Mouse (Mus musculus): Measurements from ENCODE around the gene Tmem151a. TPM values are rescaled to one million over a fixed set of nuclear protein-coding genes. Genes with fewer than 3 reads are reported as not detected.

Tmem151a gene
- polyA plus RNA-seq, 1 experiment from 2014 or later = 0.04 TPM

DNA sequence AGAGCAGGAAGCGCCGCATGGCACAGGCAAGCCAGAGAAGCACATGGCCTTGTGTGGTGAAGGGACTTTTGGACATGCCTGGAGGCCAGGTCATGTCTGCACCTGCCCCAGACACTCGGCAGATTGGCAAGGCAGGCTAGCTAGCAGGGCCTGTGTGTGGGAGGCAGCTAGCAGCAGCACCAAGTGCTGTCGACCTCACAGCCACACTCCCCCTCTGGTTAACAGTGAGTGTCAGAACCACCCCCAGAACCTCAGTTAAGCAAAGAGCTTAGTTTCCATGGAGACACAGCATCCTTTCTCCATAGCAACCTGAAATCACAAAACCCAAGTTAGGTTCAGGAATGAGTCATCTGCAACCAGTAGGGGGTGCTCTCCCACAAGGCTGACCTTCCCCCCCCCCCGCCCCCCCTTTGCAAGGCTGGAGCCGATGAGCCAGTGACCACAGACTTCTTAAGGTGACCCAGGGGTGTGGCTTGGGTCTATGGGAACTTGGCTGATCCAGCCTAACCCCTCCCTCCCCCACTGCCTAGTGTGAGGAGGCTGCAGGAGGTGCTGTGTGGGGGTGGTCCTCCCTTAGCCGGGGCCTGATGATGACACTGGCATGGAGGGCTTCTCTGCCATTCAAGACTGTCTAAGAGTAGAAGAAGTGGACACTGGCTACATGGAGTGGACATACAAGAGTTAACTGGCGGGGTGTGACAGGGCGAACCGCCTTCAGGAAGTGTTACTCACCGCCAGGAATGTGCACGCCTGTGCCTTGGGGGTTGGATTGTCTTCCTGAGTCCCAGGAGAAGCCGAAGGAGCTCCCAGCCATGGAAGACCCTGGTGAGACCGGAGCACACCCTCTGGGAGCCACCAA is 35.1 kb downstream of the Tmem151a start, which contains the start of gene Rin1:
Gene Rin1, plus strand, starts transcription at position 435 of the 859 bp plus-strand sequence.
- H3K27ac ChIP-seq = no peak within 1 kb of the TSS
- peaks cover 5% of the 10 kb centered on the region; the same call in 1 of the 2 replicates for H3K79me2 ChIP-seq (ENCODE audit: inconsistent target)
- peaks cover 46% of the 10 kb centered on the region for H3K36me3 ChIP-seq (ENCODE audit: inconsistent target)
- no peak within 1 kb of the TSS for H3K4me3 ChIP-seq (ENCODE audit: inconsistent target)
- 31% methylated on average over 12 of the region's 14 CpGs for WGBS (ENCODE audit: missing documents)

DNA sequence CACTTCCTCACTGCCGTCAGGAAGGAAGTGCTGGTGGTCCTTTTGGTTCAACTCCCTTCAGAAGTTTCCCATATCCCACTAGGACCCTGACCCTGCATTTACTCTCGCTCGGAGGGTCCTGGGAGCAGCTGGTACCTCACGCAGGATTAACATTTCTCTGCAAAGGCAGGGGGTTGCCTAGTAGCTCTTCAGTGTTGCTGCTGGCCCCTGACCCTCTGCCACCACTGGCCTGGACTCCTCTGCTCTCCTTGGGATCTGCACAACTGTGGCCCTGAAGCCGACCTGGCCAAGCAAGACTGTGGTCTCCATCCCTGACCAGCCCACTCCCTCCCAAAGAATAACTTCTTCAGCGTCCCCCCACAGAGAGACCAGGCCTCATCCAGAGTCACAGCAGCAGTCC is 36.0 kb downstream of the Tmem151a start:
- 86% methylated on average over 6 of the region's 6 CpGs for WGBS (ENCODE audit: missing documents)
- Histone ChIP-seq H3K36me3 (ENCODE audit: inconsistent target) (peaks cover 46% of the 10 kb centered on the region), H3K4me3 (ENCODE audit: inconsistent target) (no peak overlapping the region), H3K27ac (no peak overlapping the region), H3K79me2 (ENCODE audit: inconsistent target) (peaks cover 13% of the 10 kb centered on the region)

DNA sequence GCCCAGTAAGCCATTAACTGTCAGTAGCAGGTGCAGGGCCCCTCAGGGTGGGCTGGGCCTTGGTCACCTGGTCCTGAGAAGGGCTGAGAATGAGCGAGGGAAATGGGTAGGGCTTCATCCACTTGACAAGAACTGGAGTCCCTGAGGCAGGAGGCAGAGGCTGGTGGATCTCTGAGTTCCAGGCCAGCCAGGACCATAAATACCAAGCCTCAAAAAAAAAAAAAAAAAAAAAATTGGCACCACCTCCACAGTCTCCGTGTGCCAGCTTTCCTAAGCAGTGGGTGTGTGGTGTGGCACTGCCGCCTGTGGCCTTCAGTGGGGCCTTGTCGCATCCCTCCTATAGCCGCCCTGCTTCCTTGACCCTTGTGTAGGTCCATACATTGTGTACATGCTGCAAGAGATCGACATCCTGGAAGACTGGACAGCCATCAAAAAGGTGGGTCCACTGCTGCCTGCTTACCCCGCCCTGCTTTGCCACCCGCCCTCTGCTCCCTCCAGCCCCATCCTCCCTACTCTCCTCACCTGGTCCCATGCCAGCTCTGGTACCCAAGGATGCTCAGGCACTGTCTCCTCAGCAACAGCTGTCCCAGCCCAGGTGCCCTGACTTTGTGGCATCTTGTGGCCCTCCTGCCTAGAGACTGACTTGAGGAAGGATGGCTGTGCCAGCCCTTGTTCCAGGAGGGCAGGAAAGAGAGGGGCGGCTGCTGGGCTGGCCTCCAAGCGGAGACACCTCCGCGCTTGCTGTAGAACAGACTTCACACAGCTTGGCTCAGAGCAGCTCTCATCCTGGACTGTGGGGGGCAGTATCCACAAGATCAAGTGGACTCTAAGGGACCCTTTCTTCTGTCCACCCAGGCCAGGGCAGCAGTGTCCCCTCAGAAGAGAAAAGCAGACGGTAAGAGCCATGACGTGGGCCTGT is 36.9 kb downstream of the Tmem151a start:
- WGBS (ENCODE audit: missing documents) = 97% methylated on average over 12 of the region's 14 CpGs
- H3K27ac ChIP-seq = no peak overlapping the region
- H3K4me3 ChIP-seq (ENCODE audit: inconsistent target) = no peak overlapping the region
- peaks cover 22% of the 10 kb centered on the region for H3K79me2 ChIP-seq (ENCODE audit: inconsistent target)
- peaks cover 46% of the 10 kb centered on the region for H3K36me3 ChIP-seq (ENCODE audit: inconsistent target)

DNA sequence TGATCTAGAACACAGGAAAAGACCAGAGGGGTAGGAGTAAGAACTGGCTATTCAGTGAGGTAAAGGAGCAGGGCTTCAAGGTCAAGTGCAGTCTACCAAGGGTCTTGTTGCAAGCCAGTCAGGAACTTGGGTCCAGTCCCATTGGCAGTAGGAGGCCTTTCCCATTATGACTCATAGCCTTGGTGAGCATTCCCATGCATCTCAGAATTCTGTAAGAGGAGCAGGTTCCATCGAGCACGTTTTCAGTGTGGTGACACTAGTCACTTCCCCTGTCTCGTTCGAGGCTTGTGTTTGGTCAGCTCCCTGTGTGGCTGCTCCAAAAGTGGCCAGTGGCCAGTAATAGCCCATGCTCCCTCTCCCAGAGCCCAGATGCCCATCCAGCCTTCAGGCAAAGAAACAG is 39.8 kb downstream of the Tmem151a start:
- Histone ChIP-seq H3K4me3 (ENCODE audit: inconsistent target) (no peak overlapping the region), H3K36me3 (ENCODE audit: inconsistent target) (peaks cover 46% of the 10 kb centered on the region), H3K27ac (no peak overlapping the region), H3K79me2 (ENCODE audit: inconsistent target) (peaks cover 44% of the 10 kb centered on the region)
- 81% methylated on average over 4 of the region's 4 CpGs for WGBS (ENCODE audit: missing documents)

DNA sequence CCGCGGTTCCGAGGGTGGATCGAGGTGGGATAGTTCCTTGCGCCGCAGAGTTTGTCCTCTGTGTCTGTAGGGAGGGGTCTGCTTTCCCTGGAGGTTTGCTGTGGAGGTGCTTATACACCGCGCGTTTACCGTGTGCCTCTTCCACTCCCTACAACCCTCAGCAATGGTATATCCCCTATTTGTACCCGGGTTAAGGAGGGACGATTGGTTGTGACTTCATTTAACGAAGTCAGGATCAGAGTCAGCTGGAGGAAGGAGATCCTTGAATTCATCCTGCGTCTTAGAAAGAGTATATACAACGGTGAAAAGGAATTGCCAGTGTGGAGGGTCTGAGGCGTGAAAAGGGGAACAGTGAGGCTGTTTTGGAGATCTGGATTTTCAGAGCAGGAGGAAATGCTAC is 43.7 kb downstream of the Tmem151a start:
- WGBS (ENCODE audit: missing documents) = 0% methylated on average over 16 of the region's 16 CpGs
- Histone ChIP-seq H3K27ac (peak overlapping the region; percentile 51), H3K36me3 (ENCODE audit: inconsistent target) (peaks cover 12% of the 10 kb centered on the region), H3K4me3 (ENCODE audit: inconsistent target) (peak overlapping the region; percentile 92), H3K79me2 (ENCODE audit: inconsistent target) (peaks cover 57% of the 10 kb centered on the region)

DNA sequence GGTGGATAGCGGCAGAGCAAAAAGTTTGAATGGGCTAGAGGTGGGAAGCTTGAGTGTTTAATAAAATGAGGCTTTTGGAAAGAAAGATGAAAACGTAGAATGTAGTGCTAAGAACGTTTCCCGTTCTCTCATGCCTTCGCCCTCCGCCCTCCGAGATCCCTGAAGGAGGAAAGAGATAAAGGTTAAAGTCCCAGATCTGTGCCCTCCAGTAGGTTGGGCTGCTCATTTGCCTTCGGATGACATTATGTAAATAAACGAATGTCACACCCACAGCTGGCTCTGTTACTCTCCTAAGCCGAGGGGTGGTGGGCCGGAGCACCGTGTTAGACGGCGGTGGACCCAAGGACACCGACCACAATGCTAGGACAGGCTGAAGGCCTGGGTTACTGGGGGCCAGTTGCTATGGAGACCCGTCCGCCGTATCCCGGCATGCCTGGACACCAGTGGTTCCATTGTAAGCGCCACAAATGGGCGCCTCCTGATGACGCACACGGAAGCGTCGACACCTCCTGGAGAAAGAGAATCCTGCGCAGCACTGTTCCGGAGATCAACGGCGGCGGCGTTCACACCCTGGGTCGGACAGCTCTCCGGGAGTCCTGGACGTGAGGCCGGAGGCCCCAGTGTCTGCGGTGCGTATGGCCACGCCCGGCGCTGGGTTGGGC is 44.3 kb downstream of the Tmem151a start, which contains the start of gene Brms1:
Gene Brms1, plus strand, starts transcription at position 493 of the 662 bp plus-strand sequence.
- H3K27ac ChIP-seq = peak within 1 kb of the TSS; percentile 51
- H3K4me3 ChIP-seq (ENCODE audit: inconsistent target) = peak within 1 kb of the TSS; percentile 92
- H3K36me3 ChIP-seq (ENCODE audit: inconsistent target) = peaks cover 7% of the 10 kb centered on the region; the same call in 1 of the 2 replicates
- WGBS (ENCODE audit: missing documents) = 5% methylated on average over 40 of the region's 40 CpGs
- peaks cover 57% of the 10 kb centered on the region for H3K79me2 ChIP-seq (ENCODE audit: inconsistent target)

DNA sequence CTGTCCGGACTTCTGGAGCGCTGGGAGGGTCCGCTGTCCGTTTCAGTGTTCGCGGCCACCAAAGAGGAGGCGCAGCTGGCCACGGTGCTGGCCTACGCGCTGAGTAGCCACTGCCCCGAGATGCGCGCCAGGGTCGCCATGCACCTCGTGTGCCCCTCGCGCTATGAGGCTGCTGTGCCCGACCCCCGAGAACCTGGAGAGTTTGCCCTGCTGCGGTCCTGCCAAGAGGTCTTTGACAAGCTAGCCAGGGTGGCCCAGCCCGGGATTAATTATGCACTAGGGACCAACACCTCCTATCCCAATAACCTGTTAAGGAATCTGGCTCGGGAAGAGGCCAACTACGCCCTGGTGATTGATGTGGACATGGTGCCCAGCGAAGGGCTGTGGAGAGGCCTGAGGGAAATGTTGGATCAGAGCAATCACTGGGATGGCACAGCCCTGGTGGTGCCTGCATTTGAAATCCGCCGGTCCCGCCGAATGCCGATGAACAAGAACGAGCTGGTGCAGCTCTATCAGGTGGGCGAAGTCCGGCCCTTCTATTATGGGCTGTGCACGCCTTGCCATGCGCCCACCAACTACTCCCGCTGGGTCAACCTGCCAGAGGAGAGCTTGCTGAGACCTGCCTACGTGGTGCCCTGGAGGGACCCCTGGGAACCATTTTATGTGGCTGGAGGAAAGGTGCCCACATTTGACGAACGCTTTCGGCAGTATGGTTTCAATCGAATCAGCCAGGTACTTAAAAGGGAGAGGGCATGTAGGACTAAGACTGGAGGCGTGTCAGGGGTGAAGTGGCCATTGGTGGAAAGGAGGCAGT is 45.8 kb downstream of the Tmem151a start:
- Histone ChIP-seq H3K27ac (no peak overlapping the region), H3K79me2 (ENCODE audit: inconsistent target) (peaks cover 46% of the 10 kb centered on the region), H3K36me3 (ENCODE audit: inconsistent target) (no peaks in the 10 kb centered on the region), H3K4me3 (ENCODE audit: inconsistent target) (peak overlapping the region; percentile 92)
- 25% methylated on average over 40 of the region's 41 CpGs for WGBS (ENCODE audit: missing documents)

DNA sequence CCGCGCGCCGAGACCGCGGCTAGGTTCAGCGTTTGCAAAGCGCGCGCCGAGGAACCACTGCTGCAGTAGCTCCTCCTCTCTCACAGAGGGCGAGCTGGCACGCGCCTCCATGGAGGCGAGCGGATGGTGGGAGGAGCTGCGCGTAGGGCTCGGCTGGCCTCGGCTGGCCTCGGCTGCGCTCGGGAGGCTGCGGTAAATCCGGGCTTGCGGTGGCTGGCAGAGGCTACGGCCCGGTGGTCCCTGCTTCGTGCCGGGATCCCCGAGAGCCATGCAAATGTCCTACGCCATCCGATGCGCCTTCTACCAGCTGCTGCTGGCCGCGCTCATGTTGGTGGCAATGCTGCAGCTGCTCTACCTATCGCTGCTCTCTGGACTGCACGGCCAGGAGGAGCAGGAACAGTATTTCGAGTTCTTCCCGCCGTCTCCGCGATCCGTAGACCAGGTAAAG is 46.6 kb downstream of the Tmem151a start, which contains the start of the genes B4gat1 and AC124502.3:
Gene B4gat1, plus strand, starts transcription at position 118 of the 448 bp plus-strand sequence.
Gene AC124502.3, plus strand, starts transcription at position 183 of the 448 bp plus-strand sequence.
- under 1% methylated on average over 33 of the region's 44 CpGs for WGBS (ENCODE audit: missing documents)
- no peaks in the 10 kb centered on the region for H3K36me3 ChIP-seq (ENCODE audit: inconsistent target)
- H3K4me3 ChIP-seq (ENCODE audit: inconsistent target) = peak within 1 kb of the TSS; percentile 92
- H3K79me2 ChIP-seq (ENCODE audit: inconsistent target) = peaks cover 38% of the 10 kb centered on the region
- H3K27ac ChIP-seq = peak within 1 kb of the TSS; percentile 38

DNA sequence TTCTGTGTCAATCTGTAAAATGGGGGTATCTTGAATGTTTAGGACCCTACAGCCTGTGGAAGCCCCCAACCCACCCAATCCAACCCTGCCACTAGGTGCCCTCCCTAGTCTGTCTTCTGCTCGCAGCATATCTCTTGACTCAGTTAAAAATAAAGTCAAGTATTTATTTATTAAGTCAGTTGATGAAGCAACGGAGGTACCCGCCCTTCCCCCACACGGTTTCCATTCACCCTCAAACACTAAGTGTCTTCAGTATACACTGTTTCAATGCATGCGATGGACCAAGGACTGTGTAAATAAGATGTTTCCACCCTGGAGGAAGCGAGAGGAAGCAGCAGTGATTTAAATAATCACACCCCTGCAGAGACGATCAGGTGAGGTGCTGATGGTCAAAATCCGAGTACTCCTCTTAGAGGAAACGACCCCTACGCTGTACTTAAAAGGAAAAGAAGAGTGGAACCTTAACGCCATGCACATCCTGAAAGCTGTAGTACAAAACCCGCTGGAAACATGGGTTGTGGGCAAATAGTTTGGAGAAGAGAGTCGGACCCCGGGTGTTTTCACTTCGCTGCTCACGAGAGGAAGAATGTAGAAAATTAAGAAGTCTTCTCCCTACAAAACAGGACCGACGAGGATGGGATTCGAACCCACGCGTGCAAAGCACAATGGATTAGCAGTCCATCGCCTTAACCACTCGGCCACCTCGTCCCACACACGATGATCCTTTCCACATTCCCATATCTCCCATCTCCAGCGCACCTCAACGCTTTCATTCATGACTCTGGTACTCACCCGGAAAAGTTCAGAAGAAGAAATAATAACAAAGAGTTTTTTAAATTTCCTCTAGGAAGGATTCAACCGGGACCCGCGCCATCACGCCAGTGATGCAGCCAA is 47.4 kb downstream of the Tmem151a start:
- WGBS (ENCODE audit: missing documents) = 13% methylated on average over 32 of the region's 32 CpGs
- Histone ChIP-seq H3K27ac (no peak overlapping the region), H3K36me3 (ENCODE audit: inconsistent target) (no peaks in the 10 kb centered on the region), H3K79me2 (ENCODE audit: inconsistent target) (peaks cover 30% of the 10 kb centered on the region), H3K4me3 (ENCODE audit: inconsistent target) (peak overlapping the region; percentile 92)

DNA sequence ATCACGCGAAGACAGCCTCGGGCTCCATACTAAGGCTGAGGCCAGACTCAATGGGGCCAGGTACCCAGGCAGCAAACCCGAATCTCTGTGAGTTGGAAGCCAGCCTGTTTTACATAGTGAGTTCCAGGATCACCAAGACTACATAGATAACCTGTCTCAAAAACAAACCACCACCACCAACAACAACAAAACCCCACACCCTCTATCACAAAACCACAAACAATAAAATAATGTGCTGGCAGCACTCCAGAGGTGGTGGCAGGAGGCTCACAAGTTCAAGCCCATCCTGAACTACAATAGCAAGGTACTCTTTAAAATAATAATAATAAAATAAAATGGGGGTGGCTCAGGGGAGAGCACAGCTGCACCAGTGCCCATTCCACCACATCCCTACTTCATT is 48.8 kb downstream of the Tmem151a start:
- no peak overlapping the region for H3K4me3 ChIP-seq (ENCODE audit: inconsistent target)
- 95% methylated on average over 4 of the region's 4 CpGs for WGBS (ENCODE audit: missing documents)

DNA sequence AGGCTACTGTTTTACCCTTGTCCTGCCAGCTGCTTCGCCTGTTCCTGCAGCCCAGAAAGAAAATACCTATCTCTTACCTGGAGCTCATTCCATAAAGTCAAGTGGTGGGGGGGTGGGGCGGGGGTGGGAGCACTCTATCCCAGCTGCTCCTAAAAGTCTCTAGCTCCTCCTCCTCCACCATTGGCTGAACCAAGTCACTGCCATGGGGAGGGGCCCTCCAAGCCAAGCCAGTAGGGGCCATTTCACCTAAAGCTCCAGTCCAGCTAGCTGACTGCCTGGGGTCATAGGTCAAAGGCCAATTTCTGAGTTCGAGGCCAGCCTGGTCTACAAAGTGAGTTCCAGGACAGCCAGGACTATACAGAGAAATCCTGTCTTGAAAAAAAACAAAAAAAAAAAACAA is 52.6 kb downstream of the Tmem151a start:
- Histone ChIP-seq H3K36me3 (ENCODE audit: inconsistent target) (no peaks in the 10 kb centered on the region), H3K4me3 (ENCODE audit: inconsistent target) (no peak overlapping the region), H3K27ac (no peak overlapping the region), H3K79me2 (ENCODE audit: inconsistent target) (no peaks in the 10 kb centered on the region)
- WGBS (ENCODE audit: missing documents) = 82% methylated on average over 3 of the region's 3 CpGs

More for the DNA sequence above, 48.8 kb downstream of the Tmem151a start:
- peaks cover 16% of the 10 kb centered on the region for H3K79me2 ChIP-seq (ENCODE audit: inconsistent target)
- H3K36me3 ChIP-seq (ENCODE audit: inconsistent target) = no peaks in the 10 kb centered on the region
- H3K27ac ChIP-seq = no peak overlapping the region

DNA sequence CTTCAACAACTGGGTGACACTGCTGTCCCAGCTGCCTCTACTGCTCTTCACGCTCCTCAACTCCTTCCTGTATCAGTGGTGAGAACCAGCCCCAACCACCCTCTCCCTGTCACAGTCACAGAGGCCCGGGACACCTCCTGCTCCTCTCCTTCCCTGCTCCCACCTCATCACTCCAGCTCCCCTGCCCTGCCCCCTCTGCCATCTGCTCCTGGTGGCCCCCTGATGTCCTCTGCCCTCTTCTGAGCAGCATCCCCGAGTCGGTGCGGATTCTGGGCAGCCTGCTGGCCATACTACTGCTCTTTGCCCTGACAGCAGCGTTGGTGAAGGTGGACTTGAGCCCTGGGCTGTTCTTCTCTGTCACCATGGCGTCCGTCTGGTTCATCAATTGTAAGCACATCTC is 59.2 kb downstream of the Tmem151a start:
- Histone ChIP-seq H3K36me3 (ENCODE audit: inconsistent target) (no peaks in the 10 kb centered on the region), H3K4me3 (ENCODE audit: inconsistent target) (no peak overlapping the region), H3K27ac (no peak overlapping the region), H3K79me2 (ENCODE audit: inconsistent target) (no peaks in the 10 kb centered on the region)
- WGBS (ENCODE audit: missing documents) = 92% methylated on average over 8 of the region's 8 CpGs

All from macrophage (primary cell).